Mouse (Mus musculus) testis, postnatal 10 days (tissue): ENCODE measurements around the gene Rab25.

Experiments
- DNase-seq: peaks from one replicate; pipeline ENCODE4 v3.0.0; 2021; ENCODE audit warnings: low spot score

Gene Rab25

DNA sequence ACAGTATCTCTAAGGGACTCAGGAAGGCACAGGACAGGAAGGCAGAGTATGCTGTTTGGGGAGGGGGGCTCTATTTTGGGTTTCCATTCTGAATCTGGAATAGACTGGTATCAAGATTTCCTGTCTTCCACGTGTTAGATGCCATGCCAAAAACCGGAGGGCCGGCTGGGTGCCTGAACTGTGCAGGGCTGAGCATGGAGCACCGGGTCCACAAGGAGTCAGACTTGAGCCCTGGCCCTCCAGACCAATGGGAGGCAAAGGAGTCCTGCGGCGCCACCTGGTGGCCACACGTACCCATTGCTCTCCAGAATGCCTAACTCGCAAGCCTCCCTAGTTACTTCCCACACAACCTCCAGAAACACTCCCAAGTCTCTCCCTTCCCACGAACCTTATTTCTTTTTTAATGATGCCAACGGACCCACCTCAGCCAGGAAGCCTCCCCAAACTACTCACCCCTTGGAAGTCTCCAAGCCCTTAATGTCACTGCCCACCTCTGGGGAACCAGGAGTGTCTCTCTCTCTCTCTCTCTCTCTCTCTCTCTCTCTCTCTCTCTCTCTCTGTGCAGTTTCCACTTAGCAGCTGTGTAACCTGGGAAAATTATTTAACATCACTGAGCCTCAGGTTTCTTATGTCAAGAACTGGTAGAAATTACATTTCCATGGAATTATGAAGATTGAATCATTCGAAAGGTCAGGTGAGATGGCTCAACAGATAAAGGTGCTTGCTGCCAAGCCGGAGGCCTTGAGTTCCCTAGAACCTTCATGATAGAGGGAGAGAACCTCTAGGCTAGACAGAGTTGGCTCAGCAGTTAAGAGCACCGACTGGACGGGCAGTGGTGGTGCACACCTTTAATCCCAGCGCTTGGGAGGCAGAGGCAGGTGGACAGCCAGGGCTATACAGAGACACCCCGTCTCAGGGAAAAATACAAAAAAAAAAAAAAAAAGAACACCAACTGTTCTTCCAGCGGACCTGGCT lies 21.7 kb downstream of the Rab25 start:
- peak; percentile 92 for DNase-seq

DNA sequence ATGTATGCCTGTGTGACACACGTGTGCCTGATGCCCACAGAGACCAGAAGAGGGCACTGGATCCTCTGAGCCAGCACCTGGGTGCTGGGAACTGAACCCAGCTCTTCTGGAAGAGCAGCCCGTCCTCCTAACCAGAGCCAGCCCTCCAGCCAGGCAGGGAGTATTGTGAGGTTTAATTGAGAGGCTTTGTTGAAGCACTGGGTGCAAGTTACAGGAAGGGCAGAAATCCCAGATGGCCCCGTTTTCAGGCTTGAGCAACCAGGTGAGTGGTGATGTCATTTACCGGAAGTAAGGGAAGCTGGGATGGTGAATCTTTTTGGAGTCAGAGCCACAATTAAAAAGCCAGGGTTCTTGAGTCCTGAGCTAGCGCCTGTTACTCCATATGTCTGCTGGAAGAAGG lies 23.1 kb downstream of the Rab25 start:
- no peak for DNase-seq

GRCm38 (mm10) chr3:88523027-88523426 lies 25.1 kb downstream of the Rab25 start:
- DNase-seq, result no peak

DNA sequence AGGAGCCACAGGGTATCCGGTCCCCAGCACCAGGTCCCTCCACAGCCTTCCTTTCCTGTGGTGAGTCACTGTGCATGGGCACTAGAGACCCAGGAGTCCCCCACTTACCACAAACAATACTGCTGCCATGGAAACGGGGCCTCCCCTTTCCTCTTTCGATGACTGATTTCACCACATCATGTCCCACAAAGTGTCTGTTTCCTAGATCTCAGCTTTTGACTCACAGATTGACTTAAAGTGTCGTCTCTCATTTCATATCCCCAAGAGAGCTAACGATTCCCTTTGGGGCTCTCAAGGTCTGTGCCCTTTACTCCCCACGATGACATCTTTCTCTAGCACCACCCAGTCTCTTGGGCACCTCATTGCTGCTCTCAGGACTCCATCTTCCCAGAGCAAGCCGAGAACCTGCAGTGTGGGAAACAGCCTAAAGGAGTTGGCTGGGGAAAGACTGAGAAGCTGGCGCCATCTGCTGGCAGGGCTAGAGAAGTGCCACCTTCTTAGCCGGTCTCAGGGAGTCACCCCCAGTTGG lies 26.2 kb downstream of the Rab25 start:
- DNase-seq, result peak; percentile 81

DNA sequence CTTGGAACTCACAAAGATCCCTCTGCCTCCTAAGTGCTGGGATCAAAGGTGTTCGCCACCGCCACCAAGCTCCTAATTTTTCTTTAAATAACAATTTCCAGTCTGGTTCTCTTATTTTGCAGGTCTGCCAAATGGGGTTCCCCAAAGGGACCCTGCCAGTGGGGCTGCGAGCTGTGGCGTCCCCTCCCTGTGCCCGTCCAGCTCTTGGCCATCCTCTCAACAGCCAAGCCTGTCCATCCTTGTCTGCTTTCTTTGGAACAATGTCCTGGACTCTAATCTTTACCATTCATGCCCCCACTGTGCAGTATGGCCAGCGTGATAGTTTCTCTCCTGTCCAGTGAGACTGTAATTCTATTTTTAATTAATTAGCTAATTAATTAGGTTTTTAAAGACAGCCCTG lies 26.9 kb downstream of the Rab25 start:
- no peak for DNase-seq

- no peak for DNase-seq
Measured at GRCm38 (mm10) chr3:88520078-88520477, 28.0 kb downstream of the Rab25 start.

DNA sequence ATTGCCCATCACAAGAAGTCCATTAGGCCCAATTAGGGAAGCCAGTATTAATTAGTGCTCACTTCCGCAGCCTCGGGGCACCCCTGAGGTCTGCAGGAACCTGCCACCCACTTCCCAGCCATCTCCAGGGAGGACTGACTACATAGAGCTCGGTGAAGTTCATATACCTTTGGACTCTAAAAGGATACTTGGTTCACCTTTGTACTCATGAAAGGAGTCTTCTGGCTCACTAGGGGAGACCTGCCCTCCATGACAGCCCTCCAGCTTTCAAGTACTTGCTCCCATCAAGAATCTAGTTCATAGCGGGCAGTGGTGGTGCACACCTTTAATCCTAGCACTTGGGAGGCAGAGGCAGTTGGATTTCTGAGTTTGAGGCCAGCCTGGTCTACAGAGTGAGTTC lies 29.7 kb downstream of the Rab25 start:
- DNase-seq, result no peak

GRCm38 (mm10) chr3:88516407-88516806 lies 31.7 kb downstream of the Rab25 start:
- no peak for DNase-seq

DNA sequence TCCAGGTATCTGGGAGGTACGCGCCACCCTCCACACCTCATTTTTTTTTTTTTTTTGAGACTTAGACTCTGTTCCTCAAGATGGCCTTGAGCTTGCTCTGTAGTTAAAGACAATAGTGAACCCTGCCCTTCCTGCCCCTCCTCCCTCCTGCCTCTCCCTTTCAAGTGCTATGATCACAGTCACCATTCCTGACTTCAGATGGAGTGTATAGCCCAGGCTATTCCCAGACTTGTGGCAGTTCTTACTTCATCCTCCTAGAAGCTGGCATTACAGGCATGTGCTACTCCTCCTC lies 33.1 kb downstream of the Rab25 start:
- DNase-seq, result no peak

GRCm38 (mm10) chr3:88514231-88515094 lies 33.6 kb downstream of the Rab25 start:
- no peak for DNase-seq

GRCm38 (mm10) chr3:88513546-88514115 lies 34.5 kb downstream of the Rab25 start:
- no peak for DNase-seq

DNA sequence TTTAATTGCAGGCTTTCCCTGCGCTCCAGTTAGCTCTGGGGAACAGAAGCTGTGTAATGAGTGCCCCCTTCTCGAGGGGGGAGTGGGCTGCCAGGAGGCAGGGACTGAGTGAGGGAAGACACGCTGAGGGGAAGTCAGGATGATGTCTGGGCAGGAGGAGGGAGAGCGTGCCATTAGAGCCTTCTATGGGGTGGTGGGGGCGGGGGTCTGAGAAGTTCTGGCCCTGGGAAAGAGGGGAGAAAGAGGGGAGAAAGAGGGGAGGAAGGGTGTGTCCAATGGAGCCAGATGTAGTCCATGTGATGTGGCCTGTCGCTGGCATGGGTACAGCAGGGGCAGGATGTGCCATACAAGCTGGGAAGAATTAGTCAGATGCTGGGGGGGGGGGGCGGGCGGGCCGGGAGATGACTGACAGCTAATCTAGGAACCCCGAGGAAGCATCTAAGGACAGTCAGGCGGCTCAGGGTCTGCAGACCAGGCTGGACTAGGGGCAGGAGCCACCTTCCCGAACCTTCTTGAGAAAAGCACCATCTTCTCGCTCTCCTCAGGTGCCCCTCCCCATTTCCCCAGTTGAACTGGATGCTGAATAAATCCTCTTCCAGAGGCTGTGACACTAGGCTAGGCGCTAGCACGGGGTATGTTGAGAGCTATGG lies 35.1 kb downstream of the Rab25 start:
- no peak for DNase-seq

DNA sequence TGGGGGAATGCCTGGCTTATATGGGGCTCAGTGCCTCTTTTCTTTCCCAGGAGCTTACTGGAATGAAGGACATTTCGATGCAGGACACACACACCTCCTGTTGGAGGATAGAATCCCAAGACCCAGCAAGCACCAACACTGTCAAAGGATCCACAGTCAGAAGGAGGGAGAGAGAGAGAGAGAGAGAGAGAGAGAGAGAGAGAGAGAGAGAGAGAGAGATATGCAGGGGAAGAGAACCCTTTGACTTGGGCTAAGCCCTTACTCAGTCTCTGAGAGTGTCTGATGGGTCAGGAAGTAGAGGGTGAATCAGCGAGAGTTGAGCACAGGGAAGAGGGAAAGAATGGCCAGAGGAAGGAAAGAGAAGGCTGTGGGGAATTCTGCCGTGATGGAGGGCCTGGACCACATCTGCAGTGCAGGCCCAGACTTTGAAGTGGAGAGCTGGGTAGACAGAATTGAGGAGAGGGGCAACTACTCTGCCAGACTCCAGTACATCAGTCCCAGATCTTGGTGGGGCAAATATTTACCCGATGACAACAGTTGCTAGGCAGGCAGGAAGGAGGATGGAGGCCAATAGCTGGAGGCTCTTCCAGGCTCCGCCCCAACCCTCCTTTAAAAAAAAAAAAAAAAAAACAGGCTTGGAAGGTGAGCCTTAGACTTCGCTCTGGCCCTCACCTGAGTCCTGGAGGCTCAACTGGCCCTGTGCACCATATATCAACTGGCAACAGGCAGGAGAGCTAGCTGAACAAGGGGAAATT lies 35.8 kb downstream of the Rab25 start:
- DNase-seq, result no peak

GRCm38 (mm10) chr3:88511559-88511958 lies 36.5 kb downstream of the Rab25 start:
- DNase-seq, result no peak

DNA sequence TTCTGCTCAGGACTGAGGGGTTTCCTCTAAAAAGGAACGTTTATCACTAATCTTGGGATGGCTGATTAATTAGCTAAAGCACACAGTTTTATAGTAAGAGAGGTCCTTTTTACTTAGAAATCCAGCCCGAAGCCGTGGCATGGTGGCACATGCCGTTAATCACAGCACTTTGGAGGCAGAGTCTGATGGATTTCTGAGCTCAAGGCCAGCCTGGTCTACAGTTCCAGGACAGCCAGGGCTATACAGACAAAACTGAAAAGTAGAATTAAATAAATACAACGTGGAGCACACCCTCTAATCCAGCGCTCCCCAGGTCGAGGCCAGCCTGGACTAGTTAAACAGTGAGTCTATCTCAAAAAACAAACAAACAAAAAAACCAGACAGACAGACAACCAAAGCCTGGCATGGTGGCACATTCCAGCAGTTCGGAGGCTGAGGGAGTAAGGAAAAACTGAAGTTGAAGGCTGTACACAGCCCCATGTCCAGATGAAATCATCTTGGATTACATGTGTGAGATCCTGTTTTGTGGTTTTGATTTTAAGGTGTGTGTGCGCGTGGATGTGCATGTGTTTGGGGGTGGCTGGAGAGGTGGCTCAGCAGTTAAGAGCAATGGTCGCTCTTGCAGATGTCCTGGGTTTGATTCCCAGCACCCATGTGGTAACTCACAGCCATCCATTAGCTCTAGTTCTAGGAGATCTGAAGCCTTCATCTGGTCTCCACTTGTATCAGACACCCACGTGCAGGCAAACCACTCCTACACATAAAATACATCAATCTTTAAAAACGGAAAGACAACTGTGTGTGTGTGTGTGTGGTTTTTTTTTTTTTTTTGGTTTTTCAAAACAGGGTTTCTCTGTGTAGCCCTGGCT lies 37.4 kb downstream of the Rab25 start:
- no peak for DNase-seq

DNA sequence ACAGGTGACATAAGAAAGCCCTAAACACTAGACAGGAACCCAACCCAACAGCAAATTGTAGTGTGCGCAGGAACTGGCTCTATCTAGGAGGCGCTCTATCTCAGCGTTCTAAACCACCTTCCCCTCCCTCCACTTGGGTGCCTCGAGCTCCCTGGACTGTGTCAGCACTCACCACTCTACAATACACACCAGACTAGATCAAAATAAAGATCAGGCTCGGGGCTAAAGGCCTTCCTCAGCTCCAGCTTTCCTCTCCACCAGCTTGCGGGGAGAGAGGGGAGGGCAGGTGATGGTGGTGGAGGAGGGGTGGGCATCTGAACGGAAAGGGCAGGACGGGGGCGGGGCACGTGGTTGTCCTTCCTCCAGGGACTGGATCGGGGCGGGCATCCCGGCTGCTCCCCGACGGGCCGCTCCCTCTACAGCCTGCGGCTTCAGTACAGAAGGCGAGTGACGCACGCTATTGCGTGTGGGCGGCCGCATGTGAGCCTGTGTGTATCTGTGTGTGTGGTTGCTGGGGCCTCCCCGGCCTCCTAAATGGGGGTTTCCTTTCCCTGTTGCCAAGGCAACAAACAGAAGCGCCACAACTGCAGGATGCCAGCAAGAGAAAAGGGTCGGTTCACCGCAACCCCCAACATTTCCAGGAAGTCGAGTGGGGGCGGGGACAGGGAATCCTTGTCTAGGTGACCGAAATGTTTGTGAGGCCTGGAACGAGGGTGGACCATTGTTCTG lies 38.2 kb downstream of the Rab25 start, which contains the start of gene Lmna:
Gene Lmna (minus strand): TSS at position 265 of the 729 bp plus-strand sequence.
- DNase-seq, result peak; percentile 97

GRCm38 (mm10) chr3:88509250-88509649 lies 38.9 kb downstream of the Rab25 start:
- no peak for DNase-seq

DNA sequence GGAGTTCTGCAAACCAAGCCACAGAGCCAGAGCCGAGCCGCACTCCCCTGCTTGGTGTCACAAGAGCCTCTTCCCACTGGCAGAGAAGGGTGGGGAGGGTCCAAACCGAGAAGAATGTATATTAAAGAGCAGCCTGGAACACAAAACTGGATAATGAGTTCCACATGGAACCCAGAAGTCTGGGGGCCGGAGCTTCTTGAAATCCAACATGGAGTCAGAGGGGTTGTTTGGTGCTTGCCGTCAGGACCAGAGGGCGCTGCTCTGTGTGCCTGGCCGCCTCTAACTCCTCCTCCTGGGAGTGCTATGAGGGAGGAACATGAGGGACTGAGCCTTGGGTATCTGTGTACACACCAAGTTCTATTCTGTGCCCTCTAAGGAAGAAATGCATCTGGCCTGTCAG lies 42.3 kb downstream of the Rab25 start:
- no peak for DNase-seq

GRCm38 (mm10) chr3:88505081-88505480 lies 43.0 kb downstream of the Rab25 start:
- DNase-seq, result no peak
